Mouse (Mus musculus): Measurements from ENCODE around the gene Mmp7. TPM values are rescaled to one million over a fixed set of nuclear protein-coding genes. Genes with fewer than 3 reads are reported as not detected.

The Mmp7 gene
- polyA plus RNA-seq, 1 experiment from 2014 or later = not detected

DNA sequence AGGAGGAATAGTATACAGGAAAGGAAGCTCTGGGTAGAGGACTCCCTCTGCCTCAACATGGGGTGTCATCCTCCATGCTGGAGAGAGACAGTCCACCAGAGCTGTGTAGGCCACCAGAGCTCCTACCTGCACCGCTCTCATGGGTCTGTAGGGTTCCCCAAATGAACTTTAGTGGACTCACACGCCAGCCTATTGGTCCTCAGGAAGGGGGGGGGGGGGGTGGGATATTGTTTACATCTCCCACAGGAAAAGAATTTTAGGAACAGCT is 23.0 kb downstream of the Mmp7 start:
- WGBS = 76% methylated on average over 2 of the region's 2 CpGs
- no peaks in the 10 kb centered on the region for H3K9me3 ChIP-seq (replicated peaks; ENCODE audit: control insufficient read depth, low read length)
- no peak overlapping the region for H3K27ac ChIP-seq (ENCODE audit: low read length)
- H3K27me3 ChIP-seq (ENCODE audit: control insufficient read depth, insufficient read depth, low read length) = no peaks in the 10 kb centered on the region
- no peaks in the 10 kb centered on the region for H3K36me3 ChIP-seq (ENCODE audit: control insufficient read depth, insufficient read depth)
- no peak overlapping the region for H3K4me2 ChIP-seq (ENCODE audit: low read depth, low read length)
- no peak overlapping the region for H3K9ac ChIP-seq (ENCODE audit: low read length)
- H3K4me1 ChIP-seq (ENCODE audit: control insufficient read depth, insufficient read depth, low read length) = no peaks in the 10 kb centered on the region
- no peak for ATAC-seq (replicated peaks; ENCODE audit: extremely low read depth, insufficient read depth, low FRiP score)
- H3K4me3 ChIP-seq (ENCODE audit: low read length) = no peak overlapping the region

DNA sequence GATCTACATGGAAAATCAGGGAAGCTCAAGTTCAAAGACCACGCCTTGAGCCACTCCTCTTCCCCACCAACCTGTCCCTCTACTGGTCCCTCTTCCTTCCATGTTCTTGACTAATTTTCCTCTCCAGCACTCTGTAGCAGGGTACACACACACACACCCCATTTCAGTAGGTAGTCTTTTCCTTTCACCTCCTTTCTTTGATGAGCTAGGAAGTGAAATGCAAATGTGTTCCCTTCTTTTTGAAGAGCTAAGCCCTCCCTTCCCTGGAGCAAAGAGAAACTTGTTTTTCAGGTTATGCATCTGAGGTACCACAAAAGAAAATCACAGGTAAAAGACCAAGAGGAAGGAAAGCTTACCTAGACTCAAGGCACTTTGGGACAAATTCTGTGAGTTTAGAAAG is 29.7 kb downstream of the Mmp7 start:
- ATAC-seq (replicated peaks; ENCODE audit: extremely low read depth, insufficient read depth, low FRiP score) = no peak
- Histone ChIP-seq H3K4me3 (ENCODE audit: low read length) (no peak overlapping the region), H3K9me3 (replicated peaks; ENCODE audit: control insufficient read depth, low read length) (no peaks in the 10 kb centered on the region), H3K27ac (ENCODE audit: low read length) (no peak overlapping the region), H3K4me2 (ENCODE audit: low read depth, low read length) (no peak overlapping the region), H3K9ac (ENCODE audit: low read length) (no peak overlapping the region), H3K4me1 (ENCODE audit: control insufficient read depth, insufficient read depth, low read length) (no peaks in the 10 kb centered on the region), H3K27me3 (ENCODE audit: control insufficient read depth, insufficient read depth, low read length) (no peaks in the 10 kb centered on the region), H3K36me3 (ENCODE audit: control insufficient read depth, insufficient read depth) (no peaks in the 10 kb centered on the region)
- WGBS = 83% methylated on average over 1 of the region's 1 CpGs

DNA sequence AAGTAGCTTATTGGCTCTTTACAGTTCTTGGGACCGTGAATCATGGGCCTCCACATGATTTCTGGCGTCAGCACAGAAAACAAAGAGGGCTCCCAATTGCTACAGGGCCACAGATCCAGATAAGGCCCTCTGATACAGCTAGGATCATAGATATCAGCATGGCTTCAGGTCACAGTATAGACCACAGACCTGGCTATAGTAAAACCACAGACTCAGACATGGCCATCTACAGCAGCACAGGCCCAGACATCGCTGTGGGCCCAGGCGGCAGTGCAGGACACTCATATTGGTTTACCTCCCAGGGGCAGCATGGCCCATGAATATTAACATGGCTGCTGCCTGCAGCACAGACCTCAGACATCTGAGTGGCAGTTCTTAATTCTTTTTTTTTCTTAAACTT is 37.1 kb downstream of the Mmp7 start:
- H3K27ac ChIP-seq (ENCODE audit: low read length) = no peak overlapping the region
- no peak overlapping the region for H3K4me3 ChIP-seq (ENCODE audit: low read length)
- ATAC-seq (replicated peaks; ENCODE audit: extremely low read depth, insufficient read depth, low FRiP score) = no peak
- H3K9ac ChIP-seq (ENCODE audit: low read length) = no peak overlapping the region
- no peaks in the 10 kb centered on the region for H3K27me3 ChIP-seq (ENCODE audit: control insufficient read depth, insufficient read depth, low read length)
- no peaks in the 10 kb centered on the region for H3K36me3 ChIP-seq (ENCODE audit: control insufficient read depth, insufficient read depth)
- no peaks in the 10 kb centered on the region for H3K9me3 ChIP-seq (replicated peaks; ENCODE audit: control insufficient read depth, low read length)
- WGBS = 69% methylated on average over 4 of the region's 4 CpGs
- H3K4me1 ChIP-seq (ENCODE audit: control insufficient read depth, insufficient read depth, low read length) = no peaks in the 10 kb centered on the region
- no peak overlapping the region for H3K4me2 ChIP-seq (ENCODE audit: low read depth, low read length)

DNA sequence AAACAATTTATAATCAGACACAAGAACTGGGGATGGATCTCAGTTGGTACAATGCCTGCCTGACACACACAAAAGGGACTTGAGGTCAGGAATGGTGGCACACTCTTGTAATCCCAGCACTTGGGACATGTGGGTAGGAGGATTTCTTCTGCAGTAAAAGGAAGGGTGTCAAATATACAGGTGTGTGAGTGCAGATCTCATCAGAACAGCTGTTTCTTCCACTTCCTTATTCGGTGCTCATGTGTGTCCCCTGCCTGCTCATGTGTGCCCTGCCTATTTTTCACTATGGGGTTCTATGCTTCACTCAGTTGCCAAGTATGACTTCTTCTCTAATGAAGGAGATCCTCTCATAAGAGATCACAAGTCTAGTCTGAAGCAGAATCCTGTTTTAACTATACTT is 50.8 kb downstream of the Mmp7 start:
- no peaks in the 10 kb centered on the region for H3K4me1 ChIP-seq (ENCODE audit: control insufficient read depth, insufficient read depth, low read length)
- no peak for ATAC-seq (replicated peaks; ENCODE audit: extremely low read depth, insufficient read depth, low FRiP score)
- no peak overlapping the region for H3K27ac ChIP-seq (ENCODE audit: low read length)
- H3K36me3 ChIP-seq (ENCODE audit: control insufficient read depth, insufficient read depth) = no peaks in the 10 kb centered on the region
- 44% methylated on average over 1 of the region's 1 CpGs for WGBS
- no peak overlapping the region for H3K9ac ChIP-seq (ENCODE audit: low read length)
- H3K4me2 ChIP-seq (ENCODE audit: low read depth, low read length) = no peak overlapping the region
- H3K9me3 ChIP-seq (replicated peaks; ENCODE audit: control insufficient read depth, low read length) = no peaks in the 10 kb centered on the region
- no peaks in the 10 kb centered on the region for H3K27me3 ChIP-seq (ENCODE audit: control insufficient read depth, insufficient read depth, low read length)
- no peak overlapping the region for H3K4me3 ChIP-seq (ENCODE audit: low read length)

DNA sequence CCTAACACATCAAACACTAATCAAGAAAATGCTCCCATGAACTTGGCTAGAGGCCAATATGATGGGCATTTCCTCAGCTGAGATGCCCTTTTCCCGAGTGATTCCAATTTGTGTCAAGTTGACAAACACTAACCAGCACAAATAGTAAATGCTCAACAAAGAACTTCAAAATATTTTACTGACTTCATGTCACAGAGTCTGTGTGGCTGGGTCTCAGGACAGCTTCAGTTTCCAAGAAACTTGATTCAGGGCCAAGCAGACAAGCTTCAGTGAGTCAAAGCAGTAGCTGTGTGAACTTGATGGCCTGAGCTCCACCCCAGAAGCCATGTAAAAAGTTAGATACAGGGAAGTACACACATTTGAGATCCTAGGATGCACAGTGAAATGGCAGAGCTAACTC is 52.3 kb downstream of the Mmp7 start:
- WGBS = 50% methylated on average over 1 of the region's 1 CpGs
- Histone ChIP-seq H3K9ac (ENCODE audit: low read length) (no peak overlapping the region), H3K4me3 (ENCODE audit: low read length) (no peak overlapping the region), H3K4me1 (ENCODE audit: control insufficient read depth, insufficient read depth, low read length) (no peaks in the 10 kb centered on the region), H3K36me3 (ENCODE audit: control insufficient read depth, insufficient read depth) (no peaks in the 10 kb centered on the region), H3K27ac (ENCODE audit: low read length) (no peak overlapping the region), H3K27me3 (ENCODE audit: control insufficient read depth, insufficient read depth, low read length) (no peaks in the 10 kb centered on the region), H3K9me3 (replicated peaks; ENCODE audit: control insufficient read depth, low read length) (no peaks in the 10 kb centered on the region), H3K4me2 (ENCODE audit: low read depth, low read length) (no peak overlapping the region)
- ATAC-seq (replicated peaks; ENCODE audit: extremely low read depth, insufficient read depth, low FRiP score) = no peak

DNA sequence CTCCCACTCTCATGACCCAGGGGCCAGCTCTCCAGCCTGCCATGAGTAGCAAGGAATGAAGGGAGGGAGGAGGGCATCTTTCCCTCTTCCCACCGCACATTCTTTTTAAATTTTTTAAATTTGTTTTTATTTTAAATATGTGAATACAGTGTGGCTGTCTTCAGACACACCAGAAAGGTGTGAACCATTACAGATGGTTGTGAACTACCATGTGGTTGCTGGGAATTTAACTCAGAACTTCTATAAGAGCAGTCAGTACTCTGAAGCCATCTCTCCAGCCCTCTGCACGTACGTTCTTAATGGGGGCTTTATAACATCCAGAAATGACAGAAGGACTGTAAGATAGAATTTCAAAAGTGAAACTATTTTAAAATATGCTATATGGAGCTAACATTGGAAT is 57.0 kb downstream of the Mmp7 start:
- Histone ChIP-seq H3K27me3 (ENCODE audit: control insufficient read depth, insufficient read depth, low read length) (no peaks in the 10 kb centered on the region), H3K9me3 (replicated peaks; ENCODE audit: control insufficient read depth, low read length) (no peaks in the 10 kb centered on the region), H3K4me2 (ENCODE audit: low read depth, low read length) (no peak overlapping the region), H3K36me3 (ENCODE audit: control insufficient read depth, insufficient read depth) (no peaks in the 10 kb centered on the region), H3K4me3 (ENCODE audit: low read length) (no peak overlapping the region), H3K9ac (ENCODE audit: low read length) (no peak overlapping the region), H3K27ac (ENCODE audit: low read length) (no peak overlapping the region), H3K4me1 (ENCODE audit: control insufficient read depth, insufficient read depth, low read length) (no peaks in the 10 kb centered on the region)
- no peak for ATAC-seq (replicated peaks; ENCODE audit: extremely low read depth, insufficient read depth, low FRiP score)
- 83% methylated on average over 3 of the region's 3 CpGs for WGBS

Other genes starting within 250 kb of the Mmp7 start
- gene Mmp3, start 246.3 kb upstream of the Mmp7 start, polyA plus RNA-seq (2015; fragmentation: Nextera tagmentation; extraction: Ambion mirVana) = not detected in 2 replicates
- not detected in 2 replicates for gene Mmp10, start 189.7 kb upstream of the Mmp7 start, polyA plus RNA-seq (2015; fragmentation: Nextera tagmentation; extraction: Ambion mirVana)
- gene Mmp8, start 133.6 kb upstream of the Mmp7 start, polyA plus RNA-seq (2015; fragmentation: Nextera tagmentation; extraction: Ambion mirVana) = 0.56 and 1.2 TPM in 2 replicates
- not detected in 2 replicates for gene Mmp27, start 120.7 kb upstream of the Mmp7 start, polyA plus RNA-seq (2015; fragmentation: Nextera tagmentation; extraction: Ambion mirVana)
- not detected in 2 replicates for gene Mmp20, start 63.9 kb upstream of the Mmp7 start, polyA plus RNA-seq (2015; fragmentation: Nextera tagmentation; extraction: Ambion mirVana)
- 89.0 and 104 TPM in 2 replicates for gene Tmem123, start 72.0 kb downstream of the Mmp7 start, polyA plus RNA-seq (2015; fragmentation: Nextera tagmentation; extraction: Ambion mirVana)
- 27.9 and 29.7 TPM in 2 replicates for gene Birc2, start 145.0 kb downstream of the Mmp7 start, polyA plus RNA-seq (2015; fragmentation: Nextera tagmentation; extraction: Ambion mirVana)
- gene Birc3, start 181.1 kb downstream of the Mmp7 start, polyA plus RNA-seq (2015; fragmentation: Nextera tagmentation; extraction: Ambion mirVana) = 7.3 and 10.0 TPM in 2 replicates